Mouse (Mus musculus) megakaryocyte, adult 5-6 weeks (primary cell): Measurements from ENCODE around the gene Pigyl. TPM values are rescaled to one million over a fixed set of nuclear protein-coding genes. Genes with fewer than 3 reads are reported as not detected.
A peak's percentile ranks its signal among the peaks of the same experiment; 100 is the strongest.
"Not testable (repeated sequence)": the region's sequence is repeated elsewhere in the genome, so short reads cannot be mapped to it uniquely, and the experiment has no call there.

ENCODE experiments used
- ATAC-seq: 2 replicates; pipeline ENCODE4 v1.8.0; 2016; ENCODE audit warnings: mild to moderate bottlenecking, inconsistent platforms; ENCODE audit not compliant: poor library complexity, severe bottlenecking
- total RNA-seq, 2 experiments: library from RNA; stranded (forward) in 1 of 2; stranded (reverse) in 1 of 2; fragments of 153-499, 151-499 nt in 1 of 2; fragments of 221-1000, 200-1000 nt in 1 of 2; gene quantifications; 2 replicates each; pipeline versions ENCODE4 v1.2.3 to v1.2.4; 2015 to 2017

The Pigyl gene
- total RNA-seq, 2 experiments from 2014 or later, result 19.7 to 22.8 TPM

DNA sequence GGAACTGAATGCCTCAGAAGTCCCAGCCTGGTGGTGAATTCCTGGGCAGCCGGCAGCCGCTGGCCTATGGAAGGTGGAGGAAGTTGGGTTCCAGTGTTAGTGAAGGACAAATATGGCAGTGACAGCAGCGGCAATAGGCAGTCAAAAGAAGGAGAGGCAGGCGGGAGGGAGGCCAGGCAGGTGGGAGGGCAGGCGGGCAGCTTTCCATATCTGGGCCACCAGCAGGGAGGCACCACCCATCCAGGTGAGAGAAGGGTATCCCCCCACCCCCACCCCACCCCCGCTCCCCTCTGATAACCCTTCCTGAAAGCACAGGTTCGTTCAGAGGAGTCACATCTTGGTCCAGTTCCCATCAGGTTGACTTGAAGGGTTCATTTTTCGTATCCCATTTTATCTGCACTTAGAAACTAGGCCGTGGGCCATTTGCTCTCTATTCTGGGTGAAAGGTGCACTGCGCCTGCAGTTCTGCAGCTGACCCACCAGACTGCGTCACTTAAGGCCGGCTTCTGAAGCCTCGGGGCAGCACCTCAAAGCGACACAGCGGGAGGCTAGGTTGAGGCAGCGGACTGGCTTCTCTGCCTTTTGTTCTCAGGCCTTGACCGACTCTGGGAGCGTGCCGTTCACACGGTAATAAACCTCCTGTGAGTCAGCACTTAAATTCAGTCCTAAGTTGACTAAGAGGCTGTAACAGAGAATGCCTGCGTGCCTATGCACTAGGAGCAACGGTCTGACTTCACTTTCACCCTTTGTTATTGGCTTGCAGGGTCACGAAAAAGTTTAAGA is 19.7 kb upstream of the Pigyl start:
- ATAC-seq, result no peak

DNA sequence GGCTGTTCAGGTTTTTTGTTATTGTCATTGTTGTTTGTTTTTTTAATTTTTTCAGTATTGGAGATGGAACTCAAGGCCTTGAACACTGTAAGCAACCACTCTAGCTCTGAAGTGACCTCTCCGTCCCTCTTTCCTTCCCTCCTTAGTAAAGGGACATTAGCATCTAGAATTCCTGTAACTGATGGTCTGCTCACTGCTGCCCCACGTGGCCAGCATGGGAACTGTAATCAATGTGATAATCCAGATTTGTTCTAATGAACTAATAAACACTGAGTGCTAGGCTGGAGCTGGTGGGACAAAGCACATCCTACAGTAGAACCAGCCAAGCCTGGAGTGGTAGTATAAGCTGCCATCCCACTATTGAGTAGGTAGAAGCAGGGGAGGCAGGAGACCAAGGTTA is 18.2 kb upstream of the Pigyl start:
- ATAC-seq, result peak; percentile 49; the same call in 1 of the 2 replicates

DNA sequence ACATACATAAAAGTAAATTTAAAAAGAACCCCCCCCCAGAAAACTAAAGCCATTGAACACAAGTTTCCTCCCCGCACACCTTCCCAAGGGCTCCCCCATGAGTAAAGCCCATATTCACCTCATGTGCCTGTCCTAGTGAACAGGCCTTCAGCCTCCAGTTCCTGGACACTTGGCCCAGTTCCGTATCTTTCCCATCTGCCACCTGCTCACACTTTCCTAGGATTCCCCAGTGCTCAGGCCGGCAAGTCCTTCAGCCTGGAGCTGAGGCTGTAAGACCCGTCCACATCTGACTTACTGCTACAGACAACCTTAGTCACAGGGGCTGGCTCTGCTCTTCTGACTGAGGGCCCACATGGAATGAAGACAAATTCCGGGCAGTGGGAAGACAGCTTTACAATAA is 16.9 kb upstream of the Pigyl start:
- no peak for ATAC-seq

DNA sequence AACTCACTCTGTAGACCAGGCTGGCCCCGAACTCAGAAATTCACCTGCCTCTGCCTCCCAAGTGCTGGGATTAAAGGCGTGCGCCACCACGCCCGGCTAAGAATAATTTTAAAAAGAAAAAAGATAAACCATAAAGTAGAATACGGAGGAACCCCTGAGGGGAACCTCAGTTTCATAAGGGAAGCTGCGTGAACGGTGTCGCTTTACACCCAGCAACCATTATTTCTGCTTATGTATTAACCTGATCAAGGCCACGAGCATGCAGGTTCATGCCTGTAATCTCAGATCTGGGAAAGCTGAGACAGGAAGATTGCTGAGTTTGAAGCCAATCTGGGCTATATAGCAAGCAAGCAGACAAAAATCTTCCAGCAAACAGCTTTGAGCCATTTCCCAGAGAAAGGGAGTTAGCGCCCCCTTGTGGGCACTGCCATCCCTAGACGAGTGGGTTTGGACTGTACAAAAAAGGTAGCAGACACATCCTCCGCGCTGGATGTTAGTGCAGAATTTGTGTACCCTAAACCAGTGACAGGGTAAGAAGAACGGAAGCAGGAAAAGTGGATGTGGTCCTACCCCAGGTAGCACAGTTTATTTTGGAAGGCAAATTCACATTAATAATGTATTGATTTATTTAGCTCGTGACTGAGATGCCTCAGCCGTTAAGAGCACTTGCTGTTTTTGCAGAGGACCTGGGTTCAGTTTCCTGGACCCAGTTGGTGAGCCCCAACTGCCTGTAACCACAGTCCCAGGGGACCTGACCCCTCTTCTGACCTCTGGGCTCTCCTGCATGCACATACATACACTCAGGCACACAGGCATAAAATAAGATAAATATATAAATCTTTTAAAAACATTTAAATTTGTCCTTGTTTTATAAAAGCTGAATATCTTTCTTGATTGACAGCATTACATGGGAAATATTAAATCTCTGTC is 13.3 kb upstream of the Pigyl start:
- peak; percentile 87 for ATAC-seq

DNA sequence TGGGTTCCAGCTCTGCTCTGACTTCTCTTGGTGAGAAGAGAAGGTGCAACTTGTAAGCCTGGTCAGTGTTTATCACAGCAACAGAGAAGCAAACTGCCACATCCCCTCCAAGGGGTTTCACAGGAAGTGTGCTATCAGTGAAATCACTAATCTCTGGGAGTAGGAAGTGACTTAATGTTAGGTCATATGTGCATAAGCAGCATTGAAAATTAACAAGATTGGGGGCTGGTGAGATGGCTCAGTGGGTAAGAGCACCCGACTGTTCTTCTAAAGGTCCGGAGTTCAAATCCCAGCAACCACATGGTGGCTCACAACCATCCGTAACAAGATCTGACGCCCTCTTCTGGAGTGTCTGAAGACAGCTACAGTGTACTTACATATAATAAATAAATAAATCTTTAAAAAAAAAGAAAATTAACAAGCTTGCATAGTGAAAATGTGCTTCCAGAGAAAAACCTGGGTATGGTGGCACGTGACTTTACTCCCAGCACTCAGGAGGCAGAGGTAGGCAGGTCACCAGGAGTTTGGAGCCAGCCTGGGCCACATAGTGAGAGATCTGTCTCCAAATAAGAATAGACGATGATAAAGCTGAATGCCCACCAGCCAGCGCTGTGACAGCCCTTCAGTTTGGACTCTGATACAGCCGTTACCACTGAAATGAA is 12.2 kb upstream of the Pigyl start:
- ATAC-seq, result peak; percentile 39; the same call in 1 of the 2 replicates

DNA sequence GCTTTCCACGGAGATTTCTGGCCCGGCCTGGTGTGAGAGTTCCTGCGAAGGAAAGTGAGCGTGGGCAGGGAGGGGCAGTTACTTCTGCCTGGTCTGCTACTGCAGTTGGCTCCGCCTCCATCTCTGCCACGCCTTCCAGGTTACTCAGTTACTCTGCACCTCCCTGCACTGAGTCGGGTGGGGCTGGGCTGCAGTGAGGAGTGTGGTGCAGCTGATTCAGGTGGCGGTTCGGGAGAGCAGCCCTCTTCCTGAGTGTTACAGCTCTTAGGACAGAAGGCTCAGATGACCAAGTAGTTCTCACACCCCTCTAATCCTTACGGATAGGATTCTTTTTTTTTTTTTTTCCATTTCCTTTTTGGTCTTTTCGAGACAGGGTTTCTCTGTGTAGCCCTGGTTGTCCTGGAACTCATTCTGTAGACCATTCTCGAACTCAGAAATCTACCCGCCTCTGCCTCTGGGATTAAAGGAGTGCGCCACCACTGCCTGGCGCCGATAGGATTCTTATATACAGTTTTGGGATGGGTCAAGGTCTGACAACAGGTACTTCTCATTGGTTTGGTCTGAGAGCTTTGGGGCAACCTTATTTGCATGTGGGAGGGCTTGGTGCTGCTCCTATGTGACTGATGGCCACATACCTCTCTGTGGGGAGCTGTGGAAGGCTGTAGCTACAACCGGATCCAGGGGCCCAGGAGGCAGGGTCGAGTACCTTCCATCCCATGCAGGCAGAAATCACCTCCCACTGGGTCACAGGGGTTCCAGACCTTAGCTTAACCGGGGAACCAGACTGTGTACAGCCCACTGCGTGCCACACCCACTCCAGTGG is 7.0 kb upstream of the Pigyl start:
- peak; percentile 75 for ATAC-seq

DNA sequence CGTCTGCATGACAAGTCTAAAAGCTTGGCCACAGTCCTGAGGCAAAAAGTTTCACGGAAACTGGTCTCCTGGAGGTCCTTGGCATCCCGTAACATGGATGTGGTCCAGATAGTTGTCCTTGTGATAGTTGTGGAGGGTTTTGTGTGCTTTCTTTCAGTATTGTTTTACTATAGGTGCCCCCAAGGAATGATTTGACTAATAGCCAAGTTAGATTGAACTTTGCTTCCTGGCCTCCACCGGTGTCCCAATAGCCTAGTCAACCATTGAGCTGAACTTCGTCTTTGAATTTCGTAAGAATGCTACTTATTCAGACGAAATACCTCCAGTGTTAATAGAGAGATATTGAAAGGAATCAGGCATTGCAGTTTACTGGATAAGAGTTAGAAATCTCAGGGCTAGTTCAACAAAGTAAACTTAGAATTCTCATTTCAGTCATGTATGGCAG is 6.4 kb upstream of the Pigyl start:
- ATAC-seq, result not testable (repeated sequence)

DNA sequence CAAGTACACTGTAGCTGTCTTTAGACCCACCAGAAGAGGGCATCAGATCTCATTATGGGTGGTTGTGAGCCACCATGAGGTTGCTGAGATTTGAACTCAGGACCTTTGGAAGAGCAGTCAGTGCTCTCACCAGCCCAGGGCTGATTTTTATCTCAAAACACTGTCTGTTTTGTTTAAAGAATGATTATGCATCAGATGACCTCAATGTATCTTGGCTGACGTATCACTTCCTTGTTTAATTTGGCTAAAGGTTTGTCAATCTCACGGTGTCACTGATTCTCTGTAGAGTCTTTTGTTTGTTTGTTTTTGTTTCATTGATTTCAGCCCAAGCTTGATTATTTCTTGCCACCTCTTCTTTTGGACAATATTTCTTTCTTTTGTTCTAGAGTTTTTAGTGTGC is 5.7 kb upstream of the Pigyl start:
- ATAC-seq, result no peak

DNA sequence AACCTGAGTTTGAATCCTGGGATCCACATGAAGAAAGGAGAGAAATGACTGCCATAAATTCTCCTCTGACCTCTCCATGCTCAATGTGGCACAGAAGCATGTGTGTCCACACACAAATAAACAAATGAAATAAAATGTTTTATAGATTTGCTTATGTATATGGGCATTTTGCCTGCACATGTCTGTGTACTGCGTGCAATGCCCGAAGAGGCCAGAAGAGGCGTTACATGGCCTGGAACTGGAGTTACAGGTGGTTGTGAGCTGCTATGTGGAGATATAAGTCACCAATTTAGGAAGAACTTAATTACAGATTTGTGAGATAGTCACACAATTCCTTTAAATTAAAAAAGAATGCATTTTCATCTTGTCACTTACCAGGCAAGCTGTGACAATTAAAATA is 2.8 kb upstream of the Pigyl start:
- no peak for ATAC-seq

DNA sequence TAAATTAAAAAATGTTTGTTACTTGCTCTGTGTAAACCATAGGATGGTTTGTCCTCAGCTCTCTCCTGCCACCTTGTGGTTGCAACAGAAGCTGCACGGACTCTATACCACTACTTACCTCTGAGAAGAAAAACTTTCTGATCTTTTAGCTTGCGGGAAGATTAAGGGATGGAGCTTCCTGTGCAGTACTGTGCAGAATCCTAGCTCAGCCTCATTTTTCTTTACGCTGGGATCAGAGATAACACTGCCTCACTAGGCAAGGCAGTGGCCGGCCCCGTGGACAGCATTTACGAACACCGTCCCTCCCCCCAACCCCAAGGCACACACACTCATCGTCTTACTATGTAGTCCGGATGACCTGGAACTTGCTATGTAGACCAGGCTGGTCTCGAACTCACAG is 1.0 kb upstream of the Pigyl start:
- peak; percentile 43 for ATAC-seq

DNA sequence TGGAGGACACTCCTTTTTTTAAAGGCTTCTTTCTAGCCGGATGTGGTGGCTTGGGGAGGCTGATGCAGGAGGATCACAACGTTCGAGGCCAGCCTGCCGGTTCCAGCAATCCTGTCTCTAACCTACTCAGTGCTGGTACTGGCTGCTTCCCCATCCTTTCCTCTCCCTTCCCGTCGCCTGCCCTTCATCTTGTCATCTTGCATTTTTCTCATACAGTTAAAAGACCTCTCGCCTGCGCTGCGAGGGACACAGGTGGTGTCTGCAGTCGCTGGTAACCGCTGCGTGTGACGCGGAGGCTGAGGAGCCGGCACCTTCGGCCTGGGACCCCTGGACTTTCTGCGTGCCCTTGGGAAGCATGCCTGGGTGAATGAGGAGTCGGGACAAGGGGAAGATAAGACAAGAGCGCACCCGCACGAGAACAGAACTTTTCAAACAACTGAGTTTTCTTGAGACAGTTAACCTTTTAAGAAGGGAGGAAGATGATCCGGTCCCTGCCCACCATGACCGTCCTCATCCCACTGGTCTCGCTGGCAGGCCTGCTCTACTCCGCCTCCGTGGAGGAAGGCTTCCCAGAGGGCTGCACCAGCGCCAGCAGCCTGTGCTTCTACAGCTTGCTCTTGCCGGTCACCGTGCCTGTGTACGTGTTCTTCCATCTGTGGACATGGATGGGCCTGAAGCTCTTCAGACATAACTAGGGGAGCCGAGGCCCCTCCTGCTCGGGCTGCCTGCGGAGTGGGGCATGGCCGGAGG is 1.0 kb downstream of the Pigyl start:
- no peak for ATAC-seq

DNA sequence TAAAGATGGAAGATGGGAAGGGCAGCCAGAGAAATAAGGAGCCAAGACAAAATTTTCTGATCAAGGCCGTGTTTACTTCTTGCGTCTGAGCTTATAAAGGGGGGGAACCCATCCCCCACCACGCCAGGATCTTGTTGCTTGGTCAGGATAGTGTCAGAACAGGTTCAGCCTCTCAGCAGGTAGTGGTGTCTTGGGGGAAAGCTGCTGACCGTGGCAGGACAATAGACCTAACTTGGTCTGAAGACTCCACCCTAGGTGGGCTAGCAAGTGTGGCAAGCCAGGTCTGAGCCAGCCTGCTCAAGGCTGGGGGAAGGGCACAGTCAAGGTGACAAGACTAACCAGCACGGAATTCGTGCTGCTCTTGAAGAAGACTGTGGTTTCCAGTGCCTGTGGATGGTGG is 4.7 kb downstream of the Pigyl start:
- ATAC-seq, result no peak

DNA sequence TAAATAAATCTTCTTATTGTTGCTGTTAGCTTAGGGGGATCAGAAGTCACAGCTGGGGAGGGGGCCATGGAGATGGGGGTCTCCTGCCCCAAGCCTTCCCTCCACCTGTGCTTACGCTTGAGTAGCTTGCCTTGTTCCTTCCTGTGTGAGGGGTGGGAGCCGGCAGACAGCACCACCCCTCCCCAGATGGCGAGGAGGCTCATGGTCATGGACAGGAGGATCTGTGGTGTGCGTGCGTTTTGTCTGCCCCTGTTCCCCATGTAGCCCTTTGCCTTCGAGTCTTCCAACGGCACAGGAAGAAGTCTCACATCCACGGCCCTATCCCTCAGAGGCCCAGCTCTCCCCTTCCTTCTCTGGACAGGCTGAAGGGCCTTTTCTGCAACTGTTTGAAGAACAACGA is 5.7 kb downstream of the Pigyl start:
- ATAC-seq, result no peak

DNA sequence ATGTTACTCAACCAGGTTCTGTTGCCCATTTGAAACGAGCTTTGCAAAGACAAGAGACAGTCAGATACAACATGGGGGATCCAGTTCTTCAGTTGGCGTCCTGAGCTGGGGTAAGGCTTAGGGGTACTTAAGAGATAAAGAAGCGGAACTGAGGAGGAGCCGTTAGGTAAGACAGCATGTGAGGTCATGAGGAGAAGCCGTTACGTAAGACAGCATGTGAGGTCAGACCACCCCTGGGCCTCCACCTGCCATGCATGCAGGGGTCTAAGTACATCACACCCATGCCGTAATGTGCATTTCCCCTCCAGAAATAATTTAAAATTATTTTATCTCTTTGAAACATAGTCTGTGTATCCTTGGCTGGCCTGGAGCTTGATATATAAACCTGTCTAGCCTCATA is 6.3 kb downstream of the Pigyl start:
- ATAC-seq, result peak; percentile 64

DNA sequence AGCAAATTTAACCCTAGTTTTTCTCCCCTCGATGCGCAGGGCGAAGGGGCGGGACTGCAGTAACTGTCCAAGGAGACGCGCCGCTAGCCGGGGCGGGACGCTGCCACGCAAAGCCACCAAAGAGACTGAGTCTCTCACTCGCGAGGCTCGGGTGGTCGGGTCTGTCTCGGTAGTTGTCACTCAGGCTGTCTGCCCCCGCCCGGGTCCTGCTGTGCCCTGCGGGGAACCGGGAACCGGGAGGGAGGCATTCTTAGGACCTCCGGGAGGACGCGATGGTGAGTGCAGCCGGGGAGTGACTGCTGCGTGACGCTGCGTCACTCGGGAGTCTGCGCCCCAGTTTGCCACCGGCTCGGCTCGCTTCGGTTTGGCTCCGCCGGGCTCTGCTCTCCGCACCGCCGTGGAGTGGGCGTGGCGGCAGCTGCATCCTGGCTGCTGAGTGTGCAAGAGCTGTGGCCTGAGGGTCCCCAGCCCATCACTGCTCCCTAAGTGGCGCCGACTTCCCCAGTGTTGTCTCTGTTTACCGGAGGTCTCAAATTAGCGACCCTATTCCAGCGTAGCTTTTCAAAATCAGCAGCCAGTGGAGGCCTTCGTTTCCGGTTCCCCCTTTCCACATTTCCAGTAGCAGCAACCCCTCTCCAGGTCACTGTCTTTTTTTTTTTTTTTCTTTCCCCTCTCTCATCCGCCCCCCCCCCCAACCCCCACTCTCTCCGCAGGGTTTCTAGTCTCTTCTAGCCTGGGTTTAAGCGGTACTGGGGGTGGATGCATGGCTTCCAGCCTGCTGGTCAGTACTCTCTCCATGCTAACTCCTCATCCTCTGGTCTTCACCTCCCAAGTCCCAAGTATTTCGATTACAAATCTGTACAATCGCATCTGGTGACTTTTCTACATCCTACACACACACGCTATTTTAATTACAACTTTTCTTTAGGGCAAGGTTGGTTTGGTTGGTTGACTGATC is 8.3 kb downstream of the Pigyl start:
- peak; percentile 84 for ATAC-seq

DNA sequence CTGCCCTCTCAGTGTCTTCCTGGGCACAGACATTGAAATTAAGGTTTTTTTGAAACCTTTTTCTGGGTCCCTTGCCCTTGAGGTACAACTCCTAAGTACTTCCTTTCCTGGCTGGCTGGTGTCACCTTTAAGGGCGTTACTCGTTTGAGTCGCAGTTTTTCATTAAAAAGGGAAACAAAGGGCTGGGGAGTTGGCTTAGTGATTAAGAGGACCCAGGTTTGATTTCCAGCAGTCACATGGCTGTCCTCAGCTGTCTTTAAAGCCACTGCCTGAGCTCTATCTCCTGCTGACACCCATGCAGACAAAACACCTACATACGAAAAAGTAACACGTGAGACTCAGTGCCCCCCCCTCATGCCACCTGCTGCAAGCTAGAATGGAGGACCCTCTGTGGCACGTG is 9.3 kb downstream of the Pigyl start:
- no peak for ATAC-seq

DNA sequence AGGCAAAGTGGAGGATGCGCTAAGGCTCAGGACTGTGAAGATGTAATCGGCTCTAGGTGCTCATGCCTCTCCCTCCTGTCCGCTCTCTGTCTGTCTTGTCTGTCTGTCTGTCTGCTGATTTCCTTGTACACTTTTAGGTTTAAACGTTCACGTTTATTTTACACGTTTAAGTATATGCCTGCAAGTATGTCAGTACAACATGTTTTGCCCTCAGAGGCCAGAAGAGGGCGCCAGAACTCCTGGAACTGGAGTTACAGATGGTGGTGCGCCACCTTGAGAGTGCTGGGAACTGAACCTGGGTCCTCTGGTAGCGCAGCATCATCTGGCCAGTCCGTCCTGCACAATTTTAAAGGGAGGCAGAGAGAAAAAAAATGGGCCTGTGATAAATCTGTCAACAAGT is 10.0 kb downstream of the Pigyl start:
- ATAC-seq, result no peak

DNA sequence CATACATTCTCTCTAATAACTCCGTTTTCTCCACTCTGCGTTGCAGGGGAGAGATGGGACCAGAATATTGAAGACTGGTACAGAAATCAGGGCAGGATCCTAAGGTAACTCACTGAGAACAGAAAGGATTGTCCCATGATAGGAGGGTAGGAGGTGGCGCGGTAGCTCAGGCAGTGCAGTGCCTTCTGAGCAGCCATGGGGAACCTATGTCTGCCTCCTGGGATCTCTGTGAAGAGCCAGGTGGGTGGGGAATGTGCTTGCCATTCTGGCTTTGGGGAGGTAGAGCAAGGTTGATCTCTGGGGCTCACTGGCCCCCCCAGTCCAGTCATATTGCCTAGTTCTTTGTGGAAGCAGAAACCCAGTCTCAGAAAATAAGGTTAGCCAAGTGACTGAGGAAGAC is 11.1 kb downstream of the Pigyl start:
- ATAC-seq, result no peak

DNA sequence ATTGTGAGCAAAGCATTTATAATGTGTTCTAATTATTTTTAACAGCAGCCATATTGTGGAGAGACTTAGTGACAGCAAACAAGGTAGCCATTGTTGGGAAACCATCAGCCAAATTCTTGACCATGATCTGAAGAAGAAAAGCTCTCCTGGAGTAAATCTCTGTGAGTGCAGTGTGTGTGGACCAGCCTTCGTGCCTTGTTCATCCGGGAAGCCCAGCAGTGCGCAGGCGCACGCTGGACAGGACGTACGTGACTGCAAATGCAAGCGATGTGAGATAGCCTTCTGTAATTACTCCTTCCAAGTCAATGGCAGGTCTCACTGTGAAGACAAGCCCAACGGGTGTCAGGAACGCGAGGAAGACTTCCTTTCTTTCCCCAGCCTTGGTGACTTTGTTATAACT is 12.7 kb downstream of the Pigyl start:
- no peak for ATAC-seq
